Mouse (Mus musculus): ENCODE measurements around the gene Ccdc87. TPM values are rescaled to one million over a fixed set of nuclear protein-coding genes. Genes with fewer than 3 reads are reported as not detected.
A peak's percentile ranks its signal among the peaks of the same experiment; 100 is the strongest.

Gene Ccdc87
- polyA plus RNA-seq, 1 experiment from 2014 or later = not detected

- DNase-seq (ENCODE audit: low spot score) = no peak
- H3K4me2 ChIP-seq = no peak overlapping the region
Measured at GRCm38 (mm10) chr19:4829156-4829555, 10.0 kb upstream of the Ccdc87 start.

GRCm38 (mm10) chr19:4833977-4834376 is 5.2 kb upstream of the Ccdc87 start:
- Histone ChIP-seq H3K9me3 (ENCODE audit: control insufficient read depth, low read length) (no peaks in the 10 kb centered on the region), H3K27ac (ENCODE audit: low read depth, low read length) (no peak overlapping the region)

More at GRCm38 (mm10) chr19:4829156-4829555, 10.0 kb upstream of the Ccdc87 start:
- Histone ChIP-seq H3K27me3 (replicated peaks; ENCODE audit: control insufficient read depth, insufficient read depth, low read length) (no peaks in the 10 kb centered on the region), H3K9ac (ENCODE audit: low read depth, low read length) (no peak overlapping the region), H3K9me3 (ENCODE audit: control insufficient read depth, low read length) (no peaks in the 10 kb centered on the region), H3K36me3 (ENCODE audit: control insufficient read depth, insufficient read depth, low read length) (peaks cover 7% of the 10 kb centered on the region), H3K4me3 (ENCODE audit: low read depth, low read length) (no peak overlapping the region), H3K27ac (ENCODE audit: low read depth, low read length) (no peak overlapping the region), H3K4me1 (replicated peaks; ENCODE audit: control insufficient read depth, insufficient read depth, low read length) (no peaks in the 10 kb centered on the region)
- no peak for ATAC-seq (replicated peaks; ENCODE audit: low FRiP score)
- 76% methylated on average over 7 of the region's 7 CpGs for WGBS

DNA sequence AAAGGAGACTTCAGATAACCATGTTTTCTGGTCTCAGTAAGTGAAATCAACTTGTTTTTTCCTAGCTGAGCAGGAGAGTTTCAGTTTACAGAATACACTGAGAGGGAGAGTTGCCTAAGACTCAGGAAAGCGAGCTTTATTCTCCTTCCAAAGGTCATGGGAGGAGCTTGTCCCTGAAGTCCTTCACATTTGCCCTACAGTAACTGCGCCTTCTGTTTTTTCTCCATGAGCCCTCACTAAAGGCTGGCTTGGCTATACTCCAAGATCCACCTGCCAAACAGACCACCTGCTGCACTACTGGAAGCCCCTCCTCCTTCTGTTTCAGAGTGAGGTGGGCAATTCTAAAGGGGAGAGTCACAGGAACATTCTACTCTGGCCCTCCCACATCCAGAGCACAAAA is 3.1 kb upstream of the Ccdc87 start:
- ATAC-seq (replicated peaks; ENCODE audit: low FRiP score) = no peak

More at GRCm38 (mm10) chr19:4833977-4834376, 5.2 kb upstream of the Ccdc87 start:
- Histone ChIP-seq H3K4me1 (replicated peaks; ENCODE audit: control insufficient read depth, insufficient read depth, low read length) (peaks cover 10% of the 10 kb centered on the region), H3K27me3 (replicated peaks; ENCODE audit: control insufficient read depth, insufficient read depth, low read length) (no peaks in the 10 kb centered on the region), H3K4me2 (no peak overlapping the region), H3K4me3 (ENCODE audit: low read depth, low read length) (no peak overlapping the region), H3K36me3 (ENCODE audit: control insufficient read depth, insufficient read depth, low read length) (0 out of 2 replicates have a peak, but pooled peaks cover 2% of the 10 kb centered on the region), H3K9ac (ENCODE audit: low read depth, low read length) (no peak overlapping the region)
- DNase-seq (ENCODE audit: low spot score) (no peak), ATAC-seq (replicated peaks; ENCODE audit: low FRiP score) (no peak)
- 83% methylated on average over 8 of the region's 8 CpGs for WGBS

GRCm38 (mm10) chr19:4837049-4837448 is 2.1 kb upstream of the Ccdc87 start:
- DNase-seq (ENCODE audit: low spot score) (no peak), ATAC-seq (replicated peaks; ENCODE audit: low FRiP score) (no peak)
- H3K4me2 ChIP-seq = no peak overlapping the region
- H3K9me3 ChIP-seq (ENCODE audit: control insufficient read depth, low read length) = no peaks in the 10 kb centered on the region
- WGBS = 93% methylated on average over 6 of the region's 6 CpGs
- H3K4me1 ChIP-seq (replicated peaks; ENCODE audit: control insufficient read depth, insufficient read depth, low read length) = peaks cover 14% of the 10 kb centered on the region
- H3K36me3 ChIP-seq (ENCODE audit: control insufficient read depth, insufficient read depth, low read length) = no peaks in the 10 kb centered on the region
- no peak overlapping the region for H3K4me3 ChIP-seq (ENCODE audit: low read depth, low read length)
- H3K27ac ChIP-seq (ENCODE audit: low read depth, low read length) = no peak overlapping the region
- peaks cover 24% of the 10 kb centered on the region for H3K27me3 ChIP-seq (replicated peaks; ENCODE audit: control insufficient read depth, insufficient read depth, low read length)
- H3K9ac ChIP-seq (ENCODE audit: low read depth, low read length) = no peak overlapping the region

More for the DNA sequence above, 3.1 kb upstream of the Ccdc87 start:
- peaks cover 14% of the 10 kb centered on the region for H3K27me3 ChIP-seq (replicated peaks; ENCODE audit: control insufficient read depth, insufficient read depth, low read length)
- H3K36me3 ChIP-seq (ENCODE audit: control insufficient read depth, insufficient read depth, low read length) = 0 out of 2 replicates have a peak, but pooled peaks cover 2% of the 10 kb centered on the region
- H3K9ac ChIP-seq (ENCODE audit: low read depth, low read length) = no peak overlapping the region
- no peak for DNase-seq (ENCODE audit: low spot score)
- WGBS = 84% methylated on average over 2 of the region's 2 CpGs
- no peak overlapping the region for H3K4me2 ChIP-seq
- no peak overlapping the region for H3K4me3 ChIP-seq (ENCODE audit: low read depth, low read length)
- H3K9me3 ChIP-seq (ENCODE audit: control insufficient read depth, low read length) = no peaks in the 10 kb centered on the region
- peaks cover 14% of the 10 kb centered on the region for H3K4me1 ChIP-seq (replicated peaks; ENCODE audit: control insufficient read depth, insufficient read depth, low read length)
- H3K27ac ChIP-seq (ENCODE audit: low read depth, low read length) = no peak overlapping the region

DNA sequence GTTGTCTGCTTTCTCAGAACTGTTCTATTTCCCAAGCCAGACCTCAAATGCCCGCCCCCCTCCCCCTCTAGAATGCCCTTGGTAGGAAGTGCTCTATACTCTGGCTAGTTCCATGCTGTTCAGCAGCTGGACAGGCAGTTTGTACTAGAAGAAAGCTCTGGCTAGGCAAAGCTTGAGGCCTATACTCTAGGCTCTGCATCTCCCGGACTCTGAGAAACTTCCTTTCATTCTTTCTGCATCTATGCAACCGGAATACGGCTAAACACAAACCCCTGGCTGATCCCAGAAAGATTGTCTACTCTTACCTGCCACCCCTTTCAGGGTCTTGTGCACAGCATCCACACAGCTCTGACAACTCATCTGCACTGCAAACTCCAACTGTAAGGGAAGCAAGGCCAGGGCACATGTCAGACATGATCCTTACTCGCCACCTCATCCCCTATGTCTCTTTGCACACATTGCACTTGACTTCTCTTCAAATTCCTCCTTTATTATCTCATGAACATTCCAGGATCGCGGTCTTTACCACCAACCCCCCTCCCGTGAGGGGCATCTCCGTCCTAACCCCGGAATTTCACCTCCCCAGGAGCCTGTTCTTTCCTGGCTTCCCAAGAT is 533 bp upstream of the Ccdc87 start:
- WGBS = 33% methylated on average over 10 of the region's 10 CpGs
- DNase-seq (ENCODE audit: low spot score) = no peak
- 0 out of 2 replicates have a peak overlapping the region, but pooled peaks have one; percentile 53 for H3K27ac ChIP-seq (ENCODE audit: low read depth, low read length)

DNA sequence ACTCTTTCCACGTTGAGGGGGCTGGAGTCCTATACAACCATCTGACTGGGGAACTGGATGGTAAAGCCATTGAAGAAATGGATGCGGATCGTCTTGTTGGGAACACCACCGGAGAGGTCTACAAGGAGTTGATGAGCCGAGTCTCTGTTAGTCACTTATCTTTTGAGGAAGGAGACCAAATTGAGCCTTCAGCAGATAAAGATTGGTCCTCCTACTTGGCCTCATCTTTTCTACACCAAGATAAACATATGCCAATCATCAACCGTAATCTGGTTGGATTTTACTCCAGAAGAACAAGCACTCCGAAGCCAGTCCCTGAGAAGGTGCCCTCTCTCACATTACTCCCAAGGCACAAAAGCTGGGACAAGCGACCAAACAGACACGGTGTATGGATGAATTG is 1.7 kb downstream of the Ccdc87 start:
- 71% methylated on average over 9 of the region's 9 CpGs for WGBS
- no peak for ATAC-seq (replicated peaks; ENCODE audit: low FRiP score)
- Histone ChIP-seq H3K4me2 (no peak overlapping the region), H3K4me3 (ENCODE audit: low read depth, low read length) (no peak overlapping the region), H3K36me3 (ENCODE audit: control insufficient read depth, insufficient read depth, low read length) (no peaks in the 10 kb centered on the region), H3K4me1 (replicated peaks; ENCODE audit: control insufficient read depth, insufficient read depth, low read length) (peaks cover 14% of the 10 kb centered on the region), H3K27ac (ENCODE audit: low read depth, low read length) (no peak overlapping the region), H3K9ac (ENCODE audit: low read depth, low read length) (no peak overlapping the region), H3K9me3 (ENCODE audit: control insufficient read depth, low read length) (no peaks in the 10 kb centered on the region), H3K27me3 (replicated peaks; ENCODE audit: control insufficient read depth, insufficient read depth, low read length) (peaks cover 34% of the 10 kb centered on the region)
- DNase-seq (ENCODE audit: low spot score) = no peak

More for the DNA sequence above, 533 bp upstream of the Ccdc87 start:
- Histone ChIP-seq H3K4me3 (ENCODE audit: low read depth, low read length) (peak overlapping the region; percentile 72), H3K4me1 (replicated peaks; ENCODE audit: control insufficient read depth, insufficient read depth, low read length) (peaks cover 14% of the 10 kb centered on the region), H3K36me3 (ENCODE audit: control insufficient read depth, insufficient read depth, low read length) (no peaks in the 10 kb centered on the region), H3K9ac (ENCODE audit: low read depth, low read length) (peak overlapping the region; percentile 86), H3K4me2 (peak overlapping the region; percentile 99), H3K27me3 (replicated peaks; ENCODE audit: control insufficient read depth, insufficient read depth, low read length) (peaks cover 34% of the 10 kb centered on the region), H3K9me3 (ENCODE audit: control insufficient read depth, low read length) (no peaks in the 10 kb centered on the region)
- peak; percentile 34; the same call in 1 of the 2 replicates for ATAC-seq (replicated peaks; ENCODE audit: low FRiP score)

DNA sequence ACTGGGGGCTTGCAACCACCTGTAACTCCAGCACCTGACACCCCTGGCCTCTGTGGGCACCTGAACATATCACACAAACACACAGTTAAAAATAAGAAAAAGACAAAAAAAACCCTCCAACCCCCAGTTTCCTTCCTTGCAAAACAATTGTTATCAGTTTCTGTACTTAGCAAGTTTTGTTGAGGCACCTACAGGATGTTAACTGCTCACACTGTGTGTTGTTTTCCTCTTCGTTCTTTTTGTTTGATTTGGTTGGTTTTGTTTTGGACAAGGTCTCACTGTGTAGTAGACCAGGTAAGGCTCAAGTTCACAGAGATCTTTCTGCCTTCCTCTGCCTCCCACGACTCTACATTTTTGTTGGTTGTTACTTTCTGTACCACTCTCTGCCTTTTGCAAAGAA is 3.4 kb downstream of the Ccdc87 start:
- H3K9me3 ChIP-seq (ENCODE audit: control insufficient read depth, low read length) = no peaks in the 10 kb centered on the region
- no peak for ATAC-seq (replicated peaks; ENCODE audit: low FRiP score)
- no peak overlapping the region for H3K4me2 ChIP-seq
- 61% methylated on average over 2 of the region's 2 CpGs for WGBS
- H3K9ac ChIP-seq (ENCODE audit: low read depth, low read length) = no peak overlapping the region
- no peak for DNase-seq (ENCODE audit: low spot score)
- no peaks in the 10 kb centered on the region for H3K36me3 ChIP-seq (ENCODE audit: control insufficient read depth, insufficient read depth, low read length)
- H3K4me1 ChIP-seq (replicated peaks; ENCODE audit: control insufficient read depth, insufficient read depth, low read length) = peaks cover 14% of the 10 kb centered on the region
- no peak overlapping the region for H3K27ac ChIP-seq (ENCODE audit: low read depth, low read length)
- H3K27me3 ChIP-seq (replicated peaks; ENCODE audit: control insufficient read depth, insufficient read depth, low read length) = peaks cover 36% of the 10 kb centered on the region
- H3K4me3 ChIP-seq (ENCODE audit: low read depth, low read length) = no peak overlapping the region

GRCm38 (mm10) chr19:4845846-4846245 is 6.7 kb downstream of the Ccdc87 start:
- ATAC-seq (replicated peaks; ENCODE audit: low FRiP score) = no peak
- peaks cover 27% of the 10 kb centered on the region for H3K27me3 ChIP-seq (replicated peaks; ENCODE audit: control insufficient read depth, insufficient read depth, low read length)
- 64% methylated on average over 2 of the region's 2 CpGs for WGBS
- no peaks in the 10 kb centered on the region for H3K4me1 ChIP-seq (replicated peaks; ENCODE audit: control insufficient read depth, insufficient read depth, low read length)
- no peak overlapping the region for H3K9ac ChIP-seq (ENCODE audit: low read depth, low read length)
- no peaks in the 10 kb centered on the region for H3K9me3 ChIP-seq (ENCODE audit: control insufficient read depth, low read length)
- DNase-seq (ENCODE audit: low spot score) = no peak
- H3K36me3 ChIP-seq (ENCODE audit: control insufficient read depth, insufficient read depth, low read length) = no peaks in the 10 kb centered on the region
- no peak overlapping the region for H3K27ac ChIP-seq (ENCODE audit: low read depth, low read length)
- no peak overlapping the region for H3K4me2 ChIP-seq
- no peak overlapping the region for H3K4me3 ChIP-seq (ENCODE audit: low read depth, low read length)

DNA sequence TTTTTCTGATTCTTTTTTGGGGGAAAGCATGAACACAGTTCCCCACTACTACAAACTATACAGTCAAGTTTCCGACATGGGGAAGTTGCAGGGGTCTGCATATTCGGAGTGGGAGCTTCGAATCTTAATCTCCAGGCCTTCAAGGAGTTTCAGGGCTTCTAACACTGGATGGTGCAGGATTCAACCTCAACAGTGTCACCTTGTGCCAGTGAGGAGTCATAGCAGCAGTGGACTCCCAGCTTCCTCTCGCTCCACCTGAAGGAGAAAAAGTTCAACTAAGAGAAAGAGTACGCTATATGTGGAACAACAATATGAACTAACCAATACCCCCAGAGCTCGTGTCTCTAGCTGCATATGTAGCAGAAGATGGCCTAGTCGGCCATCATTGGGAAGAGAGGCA is 8.3 kb downstream of the Ccdc87 start:
- 32% methylated on average over 7 of the region's 7 CpGs for WGBS
- no peak for DNase-seq (ENCODE audit: low spot score)
- no peaks in the 10 kb centered on the region for H3K9me3 ChIP-seq (ENCODE audit: control insufficient read depth, low read length)

More for the DNA sequence above, 8.3 kb downstream of the Ccdc87 start:
- no peak; the same call in 1 of the 2 replicates for ATAC-seq (replicated peaks; ENCODE audit: low FRiP score)
- Histone ChIP-seq H3K36me3 (ENCODE audit: control insufficient read depth, insufficient read depth, low read length) (no peaks in the 10 kb centered on the region), H3K9ac (ENCODE audit: low read depth, low read length) (no peak overlapping the region), H3K4me3 (ENCODE audit: low read depth, low read length) (no peak overlapping the region), H3K4me1 (replicated peaks; ENCODE audit: control insufficient read depth, insufficient read depth, low read length) (no peaks in the 10 kb centered on the region), H3K27ac (ENCODE audit: low read depth, low read length) (no peak overlapping the region), H3K27me3 (replicated peaks; ENCODE audit: control insufficient read depth, insufficient read depth, low read length) (peaks cover 11% of the 10 kb centered on the region), H3K4me2 (no peak overlapping the region)

All from liver, embryonic 11.5 days (tissue).